Mouse (Mus musculus): Measurements from ENCODE around the gene Pga5. TPM values are rescaled to one million over a fixed set of nuclear protein-coding genes. Genes with fewer than 3 reads are reported as not detected.

Gene Pga5
- total RNA-seq (2021), result not detected

DNA sequence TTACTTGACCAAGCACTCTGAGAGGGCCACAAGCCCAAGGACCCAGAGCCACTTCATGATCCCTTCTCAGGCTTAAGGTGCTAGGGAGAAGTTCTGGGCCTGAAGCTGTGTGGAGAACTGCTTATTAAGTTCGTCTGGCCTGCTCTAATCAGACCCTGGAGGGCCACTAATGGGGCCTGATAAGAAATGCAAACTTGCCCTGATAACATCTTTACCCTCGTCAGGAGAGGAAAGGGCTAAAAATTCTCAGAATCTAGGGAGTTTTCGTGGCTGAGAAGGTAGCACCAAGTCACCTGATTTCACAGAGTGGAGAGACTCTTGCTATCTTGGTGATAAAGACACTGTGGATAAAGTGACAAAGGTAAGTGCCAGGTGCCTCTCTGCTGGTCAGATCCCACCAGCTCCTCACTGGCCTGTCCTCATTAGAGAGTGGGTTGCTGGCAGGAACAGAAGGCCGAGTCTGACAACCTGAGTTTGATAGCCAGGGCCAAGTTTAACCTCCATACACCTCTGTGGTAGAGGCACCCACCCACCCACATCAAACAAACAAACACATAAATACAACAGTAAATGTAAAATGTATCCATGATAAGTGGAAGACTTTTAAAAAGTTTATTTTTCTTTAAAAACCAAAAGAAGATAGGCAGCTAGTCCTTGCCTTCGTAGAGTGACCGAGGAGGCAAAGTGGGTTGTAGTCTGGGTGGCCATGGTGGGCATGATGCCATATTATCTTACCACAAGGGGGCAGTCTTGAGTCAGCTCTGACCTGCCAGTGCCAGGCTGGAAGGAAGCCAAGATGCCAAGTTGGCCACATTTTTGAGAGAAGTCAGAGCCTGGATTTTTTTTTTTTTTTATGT lies at the start of gene Pga5:
Gene Pga5 (minus strand): TSS at position 157 of the 857 bp plus-strand sequence.
- DNase-seq, result peak; percentile 62 to 82

DNA sequence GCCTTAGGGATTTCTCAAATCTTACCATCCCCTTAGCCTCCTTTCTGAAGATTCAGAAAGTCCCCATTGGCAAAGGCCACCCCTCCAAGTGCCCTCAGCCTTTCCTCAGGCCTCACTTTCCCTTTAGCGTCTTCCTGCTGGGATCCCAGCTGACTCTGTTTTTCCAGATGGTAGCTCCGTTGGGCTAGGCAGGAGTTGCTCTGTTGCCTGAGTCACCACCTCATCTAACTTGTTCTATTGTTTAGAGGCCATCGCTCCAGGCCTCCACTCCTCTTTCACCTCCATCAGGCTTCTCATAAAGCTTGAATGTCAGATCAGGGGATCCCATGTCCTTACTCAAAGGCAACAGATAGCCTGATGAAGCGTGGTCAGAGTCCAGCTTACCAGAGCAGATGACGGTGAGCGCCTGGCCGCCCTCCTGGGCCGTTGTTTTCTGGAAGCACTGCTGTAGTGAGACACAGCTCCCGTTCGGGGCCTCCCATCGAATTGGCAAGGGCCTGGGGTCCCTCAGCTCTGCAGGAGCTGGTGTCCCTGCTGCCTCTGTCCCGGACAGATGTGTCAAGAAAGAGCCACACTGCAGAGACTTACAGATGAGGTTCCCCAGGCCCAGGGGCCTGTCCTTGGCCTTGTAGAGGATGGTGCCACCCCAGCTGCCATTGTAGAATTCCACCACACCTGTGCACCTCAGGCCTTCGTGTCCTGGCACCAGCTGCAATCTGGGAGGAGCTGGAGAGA lies 46.9 kb upstream of the Pga5 start:
- no peak for DNase-seq

DNA sequence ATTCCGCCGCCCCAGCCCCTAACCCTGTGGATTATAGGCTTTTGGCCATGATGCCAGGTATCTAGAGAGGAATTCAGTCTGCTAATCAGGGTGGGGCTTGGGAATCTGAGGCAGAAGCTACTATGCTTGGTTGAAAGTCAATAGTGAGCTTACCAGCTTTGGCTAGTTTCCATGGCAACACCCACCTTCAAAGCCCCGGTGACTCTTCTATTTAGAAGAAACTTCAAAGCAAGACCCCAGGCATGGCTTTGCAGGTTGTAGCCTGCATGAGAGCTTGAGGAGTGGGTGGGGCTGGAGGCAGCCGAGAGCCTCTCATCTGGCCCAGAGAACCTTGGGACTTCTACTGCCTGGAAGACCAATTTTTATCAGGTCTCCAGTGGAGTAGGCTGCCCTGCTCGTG lies 45.8 kb upstream of the Pga5 start:
- no peak for DNase-seq

DNA sequence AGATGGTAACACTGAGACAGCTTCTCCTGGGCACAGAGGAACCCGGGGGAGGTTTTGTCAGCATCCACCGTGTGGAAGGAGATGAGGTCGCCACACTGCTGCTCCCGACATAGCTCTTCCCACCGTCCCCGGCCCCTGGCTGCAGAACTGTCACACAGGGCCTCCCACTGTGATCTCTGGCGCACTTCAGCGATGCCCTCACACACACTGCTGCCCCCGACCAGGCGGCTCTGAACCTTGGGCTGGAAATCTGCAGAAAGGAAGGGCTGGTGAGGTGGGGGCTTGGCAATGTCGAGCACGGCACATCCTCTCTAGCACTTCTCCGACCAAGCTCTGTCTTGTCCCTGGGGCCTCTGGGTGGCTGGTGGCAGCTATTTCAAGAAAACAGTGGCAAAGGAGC lies 45.2 kb upstream of the Pga5 start:
- no peak for DNase-seq

DNA sequence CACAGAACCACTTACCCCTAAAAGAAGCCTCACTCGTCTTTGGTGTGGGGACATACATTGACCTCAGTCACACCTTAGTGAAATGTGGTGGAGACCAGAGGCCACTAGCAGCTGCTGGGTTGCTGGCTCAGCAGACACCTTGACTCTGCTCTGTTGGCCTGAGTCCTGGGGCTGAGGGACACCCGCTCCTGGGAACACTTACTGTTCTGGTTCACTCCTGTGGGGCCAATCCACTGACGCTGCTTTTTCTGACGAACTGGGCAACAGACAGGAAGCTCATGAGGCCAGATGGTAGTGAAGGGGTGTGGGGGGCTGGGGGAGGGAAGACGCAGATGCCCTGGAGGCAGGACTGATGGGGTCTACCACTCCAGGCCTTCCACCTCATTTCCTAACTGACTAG lies 43.2 kb upstream of the Pga5 start:
- DNase-seq, result no peak

DNA sequence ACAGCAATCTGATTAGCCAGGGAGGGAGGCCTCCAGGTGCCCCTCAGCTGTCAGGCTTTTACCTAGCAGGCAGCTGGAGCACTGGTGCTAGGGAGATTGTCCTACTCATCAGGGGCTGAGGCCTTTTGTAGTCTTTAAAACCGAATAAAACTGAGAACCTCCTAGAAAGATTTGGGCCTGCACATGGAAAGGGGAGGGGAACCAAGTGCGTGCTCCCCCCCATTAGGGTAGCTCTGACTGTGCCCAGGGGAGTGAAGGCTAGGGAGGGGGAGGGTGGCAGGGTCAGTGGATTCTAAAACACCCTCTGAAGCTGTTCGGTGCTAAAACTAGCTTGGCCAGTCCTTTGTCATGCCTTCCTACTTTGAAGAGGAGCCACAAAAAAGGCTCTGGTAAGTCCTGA lies 42.7 kb upstream of the Pga5 start:
- DNase-seq, result no peak

DNA sequence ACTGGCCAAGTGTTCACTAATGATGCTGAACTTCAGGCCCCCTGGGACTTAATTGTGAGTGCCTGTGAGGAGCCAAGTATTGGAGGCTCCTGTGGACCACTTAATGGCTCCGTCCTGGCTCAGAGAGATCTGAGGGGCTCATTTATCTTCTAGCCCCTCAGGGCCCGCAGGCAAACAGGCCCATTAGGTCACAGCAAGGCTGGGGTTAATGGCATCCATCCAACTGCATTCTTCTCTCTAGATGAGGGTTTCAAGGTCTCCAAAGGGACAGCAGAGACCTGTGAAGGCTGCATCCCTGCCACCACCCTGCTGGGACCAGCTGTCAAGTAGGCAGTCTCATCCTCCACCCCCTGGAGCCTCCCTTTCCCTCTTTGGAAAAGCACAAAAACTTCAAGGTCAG lies 41.9 kb upstream of the Pga5 start:
- no peak for DNase-seq

DNA sequence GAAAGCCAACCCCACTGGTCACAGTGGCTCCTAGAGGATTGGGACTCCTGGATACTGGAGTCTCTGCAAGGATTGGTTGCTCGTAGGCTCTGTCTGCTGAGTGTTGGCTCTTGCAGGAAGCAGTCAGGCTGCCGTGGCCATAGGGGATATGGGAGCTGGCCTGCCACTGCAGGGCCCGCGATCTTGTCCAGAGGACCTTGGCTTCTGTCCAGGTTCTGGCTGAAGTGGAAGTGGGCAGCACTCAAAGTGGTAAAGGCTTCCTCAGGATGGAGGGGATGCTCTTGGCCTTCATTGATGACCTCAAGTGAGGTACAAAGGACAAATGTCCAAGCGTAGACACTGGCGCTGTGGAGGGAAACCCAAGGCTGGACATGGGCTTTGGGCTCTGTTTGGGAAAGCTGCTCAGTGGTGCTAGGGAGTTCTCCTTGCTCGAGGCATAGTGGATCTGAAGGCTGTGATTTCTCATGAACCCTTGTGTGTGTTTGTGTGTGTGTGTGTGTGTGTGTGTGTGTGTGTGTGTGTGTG lies 40.4 kb upstream of the Pga5 start:
- no peak for DNase-seq

DNA sequence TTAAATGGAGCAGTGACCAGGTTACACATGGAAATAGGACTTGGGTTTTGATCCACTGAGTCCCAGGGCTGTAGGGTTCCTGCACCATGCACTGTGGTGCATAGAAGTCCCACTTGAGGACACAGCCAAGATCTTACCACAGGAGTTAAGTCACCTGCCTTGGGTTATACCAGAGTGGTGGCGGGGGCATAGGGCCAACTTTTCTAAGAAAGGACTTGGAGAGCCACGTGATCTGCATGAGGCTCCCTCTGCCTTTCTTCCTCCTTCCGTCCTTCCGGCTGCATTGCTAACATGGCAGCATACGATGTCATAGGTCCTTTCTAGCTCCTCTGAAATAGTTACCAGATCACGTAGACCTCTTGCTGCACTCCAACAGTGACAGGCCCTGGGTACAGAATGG lies 37.6 kb upstream of the Pga5 start:
- no peak for DNase-seq

DNA sequence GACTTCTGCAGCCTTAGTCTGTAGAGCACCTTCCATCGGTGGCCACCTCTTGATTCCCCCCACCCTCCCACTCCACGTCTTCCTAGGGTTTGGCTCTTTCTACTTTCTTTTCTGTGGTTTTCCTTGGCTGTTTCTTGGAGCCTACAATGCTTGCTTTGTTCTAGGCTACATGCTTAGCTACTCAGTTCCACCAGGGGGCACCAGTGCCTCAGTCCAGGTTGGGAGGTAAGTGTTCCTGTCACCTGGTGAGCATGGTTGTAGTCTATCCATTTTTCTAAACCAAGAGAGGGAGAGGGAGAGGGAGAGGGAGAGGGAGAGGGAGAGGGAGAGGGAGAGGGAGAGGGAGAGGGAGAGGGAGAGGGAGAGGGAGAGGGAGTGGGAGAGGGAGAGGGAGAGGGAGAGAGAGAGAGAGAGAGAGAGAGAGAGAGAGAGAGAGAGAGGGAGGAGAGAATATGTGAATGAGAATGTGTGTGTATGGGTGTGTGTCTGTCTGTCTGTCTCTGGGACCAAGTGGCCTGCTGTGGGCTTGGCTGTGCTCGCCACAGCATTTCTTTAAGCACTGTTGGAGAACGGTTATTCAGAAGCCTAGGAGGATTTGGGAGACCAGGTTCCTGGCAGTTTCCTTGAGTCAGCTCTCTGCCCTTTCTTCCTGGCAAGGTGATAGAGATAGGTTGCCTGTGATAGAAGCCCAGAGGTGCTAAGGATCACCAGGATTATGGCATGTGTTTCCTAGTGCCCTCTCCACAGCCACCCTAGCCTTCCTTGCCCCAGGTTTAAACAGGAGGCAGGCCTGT lies 37.0 kb upstream of the Pga5 start:
- peak; percentile 68 to 71 for DNase-seq

DNA sequence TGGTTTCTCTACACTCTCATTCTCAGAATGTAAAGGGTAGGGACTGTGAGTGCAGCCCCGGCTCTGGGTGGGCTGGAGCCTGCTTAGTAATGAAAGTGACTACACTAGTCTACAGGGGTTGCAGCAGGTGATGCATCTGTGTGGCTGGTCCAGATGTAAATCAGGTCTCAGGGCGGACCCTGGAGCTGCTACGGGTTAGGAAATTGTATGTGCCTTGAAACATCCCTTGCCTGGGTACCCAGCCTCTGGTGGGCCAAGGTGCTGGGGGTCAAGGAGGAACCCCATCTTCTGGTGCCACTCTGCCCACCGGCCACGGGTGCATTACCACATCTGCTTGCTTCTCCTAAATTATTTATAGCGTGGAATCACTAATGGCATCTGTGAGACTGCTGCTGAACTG lies 36.3 kb upstream of the Pga5 start:
- DNase-seq, result no peak

DNA sequence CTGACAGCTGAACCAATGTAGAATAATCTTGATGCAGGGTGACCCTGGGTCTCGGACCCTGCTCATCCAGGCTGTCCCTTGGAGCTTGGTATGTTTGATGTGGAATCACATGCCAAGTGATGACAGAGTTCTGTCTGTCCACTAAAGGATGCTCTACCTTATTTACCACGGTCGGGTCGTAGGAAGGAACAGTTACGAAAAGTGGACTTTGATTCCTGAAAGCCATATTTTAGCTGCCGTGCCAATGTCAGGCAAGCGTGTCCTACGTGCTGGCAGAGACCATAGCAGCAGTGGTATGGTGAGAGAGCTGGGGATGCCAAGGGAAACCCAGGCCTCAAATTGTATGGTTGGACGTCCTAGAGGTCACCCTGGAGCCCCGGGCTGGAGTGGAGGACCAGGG lies 35.7 kb upstream of the Pga5 start:
- DNase-seq, result no peak

DNA sequence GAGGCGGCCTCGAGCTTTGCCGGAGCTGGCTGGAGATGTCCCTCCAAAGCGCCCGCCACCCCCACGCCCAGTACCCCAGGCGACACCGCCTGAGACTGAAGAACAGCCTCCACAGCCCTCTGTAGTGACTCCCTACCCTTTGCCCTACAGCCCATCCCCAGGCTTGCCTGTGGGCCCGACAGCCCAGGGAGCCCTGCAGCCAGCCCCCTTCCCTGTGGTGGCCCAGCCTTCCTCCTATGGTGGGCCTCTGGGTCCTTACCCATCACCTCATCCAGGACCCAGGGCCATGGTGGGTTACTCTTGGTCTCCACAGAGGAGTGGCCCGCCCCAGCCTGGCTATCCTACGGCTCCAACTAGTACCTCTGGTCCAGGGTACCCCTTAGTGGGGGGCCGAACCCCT lies 34.8 kb upstream of the Pga5 start:
- DNase-seq, result no peak

DNA sequence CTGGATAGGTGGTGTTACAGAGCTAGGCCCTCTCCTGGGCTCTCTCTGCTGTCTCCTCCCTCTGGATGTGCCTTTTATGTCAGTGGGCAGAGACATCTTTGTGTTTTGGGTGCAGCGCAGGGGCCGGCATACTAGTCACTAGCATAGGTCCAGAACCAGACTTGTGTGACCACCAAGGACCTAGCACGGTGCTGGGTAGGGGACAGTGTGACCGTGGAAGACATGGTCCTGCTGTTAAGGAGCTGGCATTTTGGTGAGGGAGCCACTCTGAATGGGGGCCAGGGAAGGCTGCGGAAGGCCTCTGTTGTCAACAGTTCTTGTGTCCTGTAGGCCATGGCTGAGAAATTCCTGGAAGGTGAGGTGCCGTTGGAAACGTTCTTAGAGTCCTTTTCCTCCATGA lies 34.3 kb upstream of the Pga5 start:
- no peak for DNase-seq

DNA sequence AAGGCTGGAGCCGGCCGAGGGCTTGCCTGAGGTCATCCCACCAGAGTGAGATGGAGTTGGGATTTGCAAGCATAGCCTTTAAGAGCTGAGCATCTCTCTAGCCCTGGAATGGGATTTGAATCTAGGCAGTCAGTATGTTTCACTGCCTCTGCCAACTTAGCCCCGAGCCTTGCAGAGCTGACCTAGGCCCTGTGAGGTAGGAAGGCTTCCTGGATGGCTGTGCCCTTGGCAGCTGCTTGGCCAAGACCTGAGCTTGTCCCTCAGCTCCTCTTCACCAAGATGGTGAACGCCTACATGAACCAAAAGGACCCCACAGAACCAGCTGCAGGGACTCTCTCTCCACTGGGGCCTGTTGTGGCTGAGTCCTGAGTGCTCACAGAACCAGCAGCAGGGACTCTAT lies 32.9 kb upstream of the Pga5 start:
- no peak for DNase-seq

DNA sequence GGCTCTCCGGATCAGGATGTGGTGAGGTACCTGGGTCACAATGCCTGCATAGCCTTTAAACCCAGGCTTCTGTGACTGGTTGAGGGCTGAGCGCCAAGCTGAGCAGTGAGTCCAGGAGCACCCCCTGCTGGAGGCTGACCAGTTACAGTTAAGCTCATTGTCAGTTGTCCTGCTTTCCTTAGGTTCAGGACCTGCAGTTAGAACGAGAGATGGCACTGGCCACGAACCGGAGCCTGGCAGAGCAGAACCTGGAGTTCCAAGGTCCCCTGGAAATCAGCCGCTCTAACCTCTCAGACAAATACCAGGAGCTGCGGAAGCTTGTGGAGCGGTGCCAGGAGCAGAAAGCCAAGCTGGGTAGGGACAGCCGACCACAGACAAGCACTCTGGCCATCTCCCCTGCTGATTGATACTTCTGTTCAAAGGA lies 32.2 kb upstream of the Pga5 start:
- peak; percentile 71 to 72 for DNase-seq

DNA sequence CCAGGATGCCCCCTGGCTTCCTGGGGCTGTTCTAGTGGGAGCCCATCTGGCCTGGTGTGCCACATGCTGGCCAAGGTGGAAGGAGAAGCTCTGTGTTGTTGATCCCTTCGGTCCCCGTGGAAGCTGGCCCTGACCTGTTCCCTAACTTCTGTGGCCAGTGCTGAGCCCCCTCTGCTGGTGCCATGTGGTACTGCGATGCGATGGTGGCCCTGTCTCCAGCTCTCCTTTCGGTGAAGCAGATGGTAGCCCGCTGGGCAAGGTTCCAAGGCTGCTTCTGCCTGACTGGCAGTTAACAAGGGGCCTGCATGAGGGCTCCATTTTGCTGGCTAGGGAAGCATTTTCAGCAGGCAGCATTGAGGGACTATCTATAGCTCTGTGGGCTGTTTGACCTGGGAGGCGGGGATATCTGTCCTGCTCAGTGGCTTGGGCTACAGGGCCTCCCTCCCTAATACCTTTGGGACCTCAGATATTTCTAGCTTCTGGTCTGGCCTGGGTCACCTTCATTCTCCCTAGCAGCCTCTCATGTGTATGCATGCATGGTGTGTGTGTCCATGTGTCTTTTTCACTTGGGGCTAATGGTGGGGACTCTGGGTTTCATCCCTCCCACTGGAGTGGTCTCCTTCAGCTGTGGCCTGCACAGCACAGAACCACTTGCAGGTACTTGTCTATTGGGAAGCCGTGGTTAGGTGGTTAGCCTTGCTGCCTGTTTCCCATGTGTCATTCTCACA lies 31.7 kb upstream of the Pga5 start:
- DNase-seq, result peak; percentile 98

DNA sequence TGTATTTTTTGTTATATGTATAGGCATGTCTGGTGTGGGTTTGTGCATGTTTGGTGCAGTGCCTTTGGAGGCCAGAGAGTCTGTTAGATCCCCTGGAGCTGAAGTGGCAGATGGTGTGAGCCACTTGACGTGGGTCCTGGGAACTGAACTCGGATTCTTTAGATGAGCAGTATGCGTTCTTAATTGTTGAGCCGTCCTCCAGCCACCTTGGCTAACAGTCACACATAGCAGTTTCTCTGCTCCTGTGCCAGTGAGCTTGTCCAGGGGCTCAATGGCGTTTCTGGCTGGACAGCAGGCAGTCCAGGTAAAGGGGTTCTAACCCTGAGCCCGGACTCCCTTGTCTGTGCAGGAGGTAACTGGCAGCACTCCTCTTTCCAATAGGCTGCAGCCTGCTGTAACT lies 31.0 kb upstream of the Pga5 start:
- DNase-seq, result no peak

DNA sequence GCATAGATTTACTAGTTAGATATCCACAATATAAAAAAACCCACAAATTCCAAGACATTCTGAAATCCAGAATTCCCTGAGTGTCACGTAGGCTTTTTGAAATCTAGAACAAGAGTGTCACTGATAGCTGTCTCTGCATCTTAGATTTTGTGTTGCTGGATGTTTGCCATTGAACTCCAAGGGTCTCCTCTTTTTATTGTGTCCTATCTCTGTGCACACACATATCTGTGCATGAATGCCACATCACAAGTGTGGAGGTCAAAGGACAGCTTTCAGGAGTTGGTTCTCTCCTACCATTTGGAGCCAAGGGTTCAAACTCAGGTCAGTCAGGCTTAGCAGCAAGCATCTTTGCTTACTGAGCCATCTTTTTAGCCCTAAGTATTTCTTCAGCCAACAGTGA lies 30.0 kb upstream of the Pga5 start:
- DNase-seq, result no peak

DNA sequence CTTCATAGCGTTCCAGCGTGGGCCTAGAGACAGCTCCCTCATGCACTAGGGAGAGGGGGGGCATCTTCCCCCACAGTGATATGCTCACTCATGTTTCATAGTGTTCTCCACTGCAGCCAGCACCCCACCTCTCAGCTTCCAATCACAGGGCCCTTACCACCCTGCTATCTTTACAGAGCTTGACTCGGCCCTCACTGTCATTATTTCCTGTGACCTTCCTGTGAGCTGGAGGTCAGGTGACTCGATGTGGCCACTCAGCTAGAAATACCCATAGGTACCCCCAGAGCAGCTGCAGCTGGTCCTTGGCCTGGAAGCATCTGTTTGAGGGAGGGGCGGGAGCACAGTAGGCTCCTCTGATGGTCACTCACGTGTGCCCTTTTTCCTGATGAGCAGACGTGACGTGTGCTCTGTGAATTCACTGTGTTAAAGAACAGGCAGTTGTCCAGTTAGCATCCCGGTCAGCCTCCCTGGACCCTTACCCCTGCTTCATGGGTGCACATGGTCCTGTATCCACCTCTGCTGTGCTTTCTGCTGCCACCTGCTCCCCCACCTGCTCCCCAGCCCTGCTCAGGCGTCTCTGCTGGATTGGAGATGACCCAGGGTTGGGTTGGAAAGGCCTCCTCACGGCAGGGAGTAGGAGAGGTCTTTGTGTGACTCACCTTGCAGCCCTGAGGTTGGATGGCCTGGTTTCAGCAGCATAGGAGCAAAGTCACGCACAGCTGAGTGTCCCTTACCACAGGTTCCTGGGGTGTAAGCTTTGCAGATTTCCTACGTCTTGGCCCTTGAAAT lies 29.4 kb upstream of the Pga5 start:
- DNase-seq, result no peak

DNA sequence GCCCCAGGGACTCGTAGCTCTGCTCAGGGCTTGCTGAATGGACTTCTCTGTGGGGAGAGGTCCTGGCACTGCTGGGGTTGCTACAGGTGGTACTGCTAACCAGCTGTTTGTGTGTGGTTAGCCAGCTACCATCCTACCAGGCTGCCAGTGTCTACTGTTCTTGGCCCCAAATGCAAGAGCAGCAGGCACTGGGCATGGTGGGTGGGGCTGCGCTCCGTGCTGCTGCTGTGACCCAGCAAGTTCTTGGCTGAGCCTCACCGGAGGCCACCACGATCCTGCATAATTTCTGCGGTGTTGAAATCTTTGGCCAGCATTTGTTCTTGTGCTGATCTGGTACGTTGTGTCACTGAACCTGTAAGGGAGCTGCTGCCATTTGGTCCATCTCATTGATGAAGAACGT lies 25.6 kb upstream of the Pga5 start:
- DNase-seq, result no peak
